Mouse (Mus musculus) layer of hippocampus, adult 11-12 months (tissue): ENCODE measurements around the gene Tcfl5.

Source experiments
- DNase-seq: peaks from one replicate; pipeline ENCODE4 v3.0.0; 2022; ENCODE audit warnings: low spot score

Gene Tcfl5

DNA sequence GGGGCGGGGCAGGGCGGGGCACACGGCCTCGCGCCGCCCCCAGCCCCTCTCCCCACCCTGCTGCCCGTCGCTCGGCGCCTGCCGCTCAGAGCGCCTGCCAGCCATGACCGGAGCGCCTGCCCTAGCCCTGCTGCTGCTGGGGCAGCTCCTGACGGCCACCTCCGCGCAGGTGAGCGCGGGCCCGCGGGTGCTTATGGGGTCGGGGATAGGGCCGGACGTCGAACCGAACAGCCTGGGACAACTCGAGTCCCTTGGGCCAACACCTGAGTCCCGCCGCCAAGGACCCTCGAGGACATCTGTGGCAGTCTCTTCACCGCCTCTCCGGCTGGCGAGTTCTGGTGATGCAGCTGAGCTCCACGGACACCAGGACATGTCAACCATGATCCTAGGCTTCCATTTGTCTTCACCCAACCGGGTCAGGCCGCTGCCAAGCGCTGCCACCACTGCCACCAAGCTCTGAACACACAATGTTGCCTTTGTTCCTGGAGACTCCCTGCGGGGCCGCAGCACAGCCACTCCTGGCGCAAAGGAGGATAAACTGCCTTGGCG is 44.3 kb downstream of the Tcfl5 start:
- DNase-seq, result peak; percentile 48

DNA sequence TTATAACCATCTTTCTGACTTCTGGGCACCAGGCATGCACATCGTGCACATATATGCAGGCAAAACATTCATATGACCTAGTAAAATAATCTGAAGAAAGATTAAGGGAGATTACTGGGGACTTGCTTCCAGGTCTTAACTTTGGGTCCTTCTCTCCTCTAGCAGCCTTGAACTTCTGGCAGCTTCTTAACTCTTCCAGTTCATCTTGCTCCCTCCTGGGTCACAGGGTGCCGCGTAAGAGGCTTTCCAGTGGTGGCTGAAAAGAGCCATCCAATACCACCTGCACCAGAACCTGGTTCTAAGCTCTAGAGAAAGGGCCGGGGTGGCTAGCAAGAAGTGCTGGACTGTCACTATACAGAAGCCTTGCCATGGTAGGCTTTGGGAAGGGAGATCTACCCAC is 45.0 kb downstream of the Tcfl5 start, which contains the start of gene Col9a3:
Gene Col9a3 (plus strand): TSS at position 301 of the 400 bp plus-strand sequence.
- no peak for DNase-seq

DNA sequence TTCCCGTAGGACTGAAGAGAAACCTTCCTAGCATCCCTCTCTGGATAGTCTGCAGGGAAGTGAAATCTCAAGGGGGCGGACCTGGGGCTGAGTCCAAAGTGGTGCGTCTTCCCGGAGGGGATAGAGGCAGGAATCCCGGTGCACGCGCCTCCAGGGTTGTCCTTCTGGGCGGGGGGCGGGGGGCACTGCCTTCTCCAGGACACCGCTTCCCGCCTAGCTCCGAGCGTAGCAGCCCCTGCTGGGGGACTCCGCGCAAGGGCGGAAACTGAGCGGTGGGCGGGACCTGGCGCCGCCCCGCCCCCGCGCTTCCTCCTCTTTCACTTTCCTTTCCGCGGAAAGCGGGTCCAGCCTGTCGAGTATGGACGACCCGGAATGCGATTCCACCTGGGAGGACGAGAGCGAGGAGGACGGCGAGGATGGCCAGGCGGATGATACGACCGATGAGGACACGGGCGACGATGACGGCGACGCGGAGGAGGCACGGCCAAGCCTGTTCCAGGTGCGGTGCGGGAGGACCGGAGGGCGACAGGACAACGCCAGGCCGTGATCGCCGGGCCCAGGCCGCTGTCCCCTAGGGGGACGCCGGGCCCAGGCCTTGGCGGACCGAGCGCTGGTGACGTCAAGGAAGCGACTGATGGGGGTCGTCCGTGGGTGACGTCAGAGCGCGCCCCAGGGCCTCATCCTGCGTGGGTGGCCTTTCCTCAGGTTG is 53.2 kb downstream of the Tcfl5 start, which contains the start of gene Ogfr:
Gene Ogfr (plus strand): TSS at position 123 of the 709 bp plus-strand sequence.
- peak; percentile 80 for DNase-seq

DNA sequence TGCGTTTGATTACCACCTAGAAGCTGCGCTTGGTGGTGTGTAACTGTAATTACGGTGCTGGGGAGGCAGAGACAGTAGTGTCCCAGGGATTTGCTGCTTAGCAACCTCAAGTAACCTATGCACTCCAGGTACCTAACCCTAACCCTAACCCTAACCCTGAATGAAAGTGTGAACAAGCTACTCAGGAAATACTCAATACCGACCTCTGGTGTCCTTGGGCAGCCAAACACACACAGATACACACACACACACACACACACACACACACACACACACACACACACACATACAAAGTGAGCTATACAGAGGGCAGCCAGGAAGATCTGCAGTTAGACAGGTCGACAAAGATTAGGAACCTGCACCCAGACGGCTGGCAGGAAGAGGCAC is 53.8 kb downstream of the Tcfl5 start:
- no peak for DNase-seq

DNA sequence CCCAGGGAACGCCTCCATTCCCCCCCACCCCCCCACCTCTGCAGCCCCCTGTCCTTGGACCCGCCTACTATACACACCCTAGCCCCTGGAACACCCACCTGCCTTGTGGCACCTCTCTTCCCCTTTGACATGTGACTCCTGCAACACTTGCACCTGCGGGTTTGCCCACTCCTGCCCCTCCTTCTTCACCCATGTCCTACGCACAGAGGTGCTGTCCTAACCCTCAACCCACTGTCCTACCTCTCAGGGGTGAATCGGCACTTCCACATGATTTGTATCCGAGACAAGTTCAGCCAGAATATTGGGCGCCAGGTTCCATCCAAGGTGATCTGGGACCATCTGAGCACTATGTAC is 59.4 kb downstream of the Tcfl5 start:
- DNase-seq, result no peak

DNA sequence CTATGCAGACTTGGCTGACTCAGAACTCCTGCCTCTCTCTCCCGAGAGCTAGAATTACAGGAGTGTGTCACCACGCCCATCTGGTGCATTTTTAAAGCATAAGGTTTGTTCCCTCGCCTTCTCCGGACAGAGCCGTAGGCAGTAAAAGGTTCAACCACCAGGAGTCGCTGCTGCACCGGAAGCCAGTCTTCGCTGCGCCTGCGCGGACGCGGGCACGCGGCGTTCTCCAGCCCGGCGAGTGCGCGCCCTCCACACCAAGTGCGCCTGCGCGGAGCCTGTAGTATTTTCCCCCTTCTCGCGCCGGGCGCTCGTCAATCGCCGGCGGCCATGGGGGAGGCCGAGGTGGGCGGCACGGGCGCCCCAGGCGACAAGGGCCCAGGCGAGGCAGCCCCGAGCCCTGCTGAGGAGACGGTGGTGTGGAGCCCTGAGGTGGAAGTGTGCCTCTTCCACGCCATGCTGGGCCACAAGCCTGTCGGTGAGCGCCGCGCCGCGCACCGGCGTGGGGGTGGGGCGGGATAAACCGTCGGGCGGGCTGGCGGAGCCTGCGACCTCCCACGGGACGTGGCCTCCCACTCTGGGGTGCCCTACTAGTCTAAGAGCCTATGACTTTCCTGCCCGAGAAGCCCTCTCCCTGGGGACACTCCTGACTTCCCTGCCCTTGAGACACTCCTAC is 59.9 kb downstream of the Tcfl5 start:
- peak; percentile 97 for DNase-seq

DNA sequence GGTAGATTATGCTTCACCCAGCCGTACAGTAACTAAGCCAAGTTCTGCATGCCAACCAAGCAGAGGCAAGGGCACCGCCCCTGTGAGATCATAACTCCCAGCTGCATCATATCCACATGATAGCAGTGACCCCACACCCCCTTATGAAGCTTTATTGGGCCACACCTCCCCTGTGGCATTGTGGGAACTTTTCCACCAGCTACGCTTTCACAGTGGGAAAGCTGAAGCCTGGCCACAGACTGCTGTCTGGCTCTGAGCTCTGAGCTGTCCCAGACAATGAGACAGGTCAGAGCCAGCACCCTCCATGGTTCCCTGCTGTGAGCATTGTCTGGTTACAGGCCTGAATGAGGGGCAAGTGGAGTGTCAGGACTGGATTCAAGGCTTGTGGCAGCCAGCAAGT is 61.5 kb downstream of the Tcfl5 start, which contains the start of gene Mrgbp:
Gene Mrgbp (plus strand): TSS at position 303 of the 400 bp plus-strand sequence.
- DNase-seq, result no peak

DNA sequence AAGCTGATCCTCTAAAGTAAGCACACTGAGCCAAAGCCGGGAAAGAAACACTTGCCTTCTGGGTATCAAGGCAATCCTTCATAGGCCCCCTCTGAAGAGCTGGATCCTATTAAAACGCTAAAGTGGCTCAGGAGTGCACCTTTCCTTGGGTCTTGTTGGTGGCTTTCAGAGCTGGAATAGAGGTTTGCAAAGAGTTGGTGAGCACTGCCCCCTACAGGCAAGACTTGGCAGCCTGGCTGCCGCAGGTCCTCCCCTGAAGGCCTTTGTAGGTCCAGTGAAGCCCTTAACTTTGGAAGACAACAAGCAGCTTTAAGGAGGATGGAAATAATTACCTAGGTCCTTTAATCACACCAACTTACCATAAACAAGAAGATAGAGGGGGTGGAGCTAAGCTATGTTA is 63.8 kb downstream of the Tcfl5 start:
- peak; percentile 80 for DNase-seq

DNA sequence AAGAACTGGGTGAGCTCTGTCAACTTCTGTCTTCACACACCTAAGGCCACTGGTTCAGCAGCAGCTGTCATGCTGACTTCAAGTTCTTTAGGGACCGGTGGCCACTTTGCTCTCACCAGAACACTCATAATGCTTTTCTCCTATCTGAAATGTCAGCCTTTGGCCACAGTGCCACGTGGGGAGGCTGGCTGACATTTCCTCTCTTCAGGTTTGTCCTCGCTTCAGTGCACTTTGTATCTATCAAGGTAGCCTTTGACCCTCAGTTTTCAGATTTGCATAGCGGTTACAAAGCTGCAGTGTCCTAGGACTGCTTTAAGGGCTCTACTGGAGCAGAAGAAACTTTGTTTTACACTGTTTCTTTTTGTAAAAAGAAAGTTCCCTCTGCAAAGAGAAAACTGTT is 66.0 kb downstream of the Tcfl5 start:
- DNase-seq, result no peak
